Mouse (Mus musculus): ENCODE measurements around the gene Topors.

Gene Topors

GRCm38 (mm10) chr4:40253766-40254165 is 15.9 kb downstream of the Topors start:
- no peak for DNase-seq (ENCODE audit: extremely low read depth, low read depth)

DNA sequence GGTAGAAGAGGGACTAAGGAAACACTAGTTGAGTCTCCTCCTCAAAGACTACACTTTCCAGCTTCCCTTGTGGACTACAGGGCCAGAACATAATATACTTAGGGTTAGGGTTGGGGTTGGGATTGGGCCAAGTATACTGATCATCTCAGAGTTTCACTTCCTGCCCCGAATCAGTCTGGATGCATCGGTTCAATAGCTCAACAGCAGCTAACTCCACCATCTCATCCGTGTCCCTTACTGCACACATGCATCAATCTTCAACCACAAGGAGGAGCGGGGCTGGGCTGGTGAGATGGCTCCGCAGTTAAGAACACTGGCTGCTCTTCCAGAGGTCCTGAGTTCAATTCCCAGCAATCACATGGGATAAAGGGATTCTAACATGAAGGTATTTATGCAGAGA is 18.7 kb downstream of the Topors start:
- DNase-seq (ENCODE audit: extremely low read depth, low read depth): no peak

- DNase-seq (ENCODE audit: extremely low read depth, low read depth): peak; percentile 53
These were observed 25.6 kb downstream of the Topors start for GRCm38 (mm10) chr4:40244035-40244434.

DNA sequence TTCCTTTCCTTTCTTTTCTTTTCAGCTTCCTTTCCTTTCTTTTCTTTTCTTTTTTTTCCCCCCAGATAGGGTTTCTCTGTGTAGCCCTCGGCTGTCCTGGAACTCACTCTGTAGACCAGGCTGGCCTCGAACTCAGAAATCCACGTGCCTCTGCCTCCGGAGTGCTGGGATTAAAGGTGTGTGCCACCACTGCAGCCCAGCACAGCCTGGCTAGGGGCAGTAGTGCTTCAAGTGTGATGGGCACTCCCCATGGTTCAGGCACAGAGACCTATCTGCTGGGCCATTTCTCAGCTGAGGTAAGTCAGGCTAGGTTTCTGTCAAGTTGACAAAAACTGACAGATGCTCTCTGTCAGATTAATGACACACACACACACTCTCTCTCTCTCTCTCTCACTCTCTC is 26.6 kb downstream of the Topors start:
- DNase-seq (ENCODE audit: extremely low read depth, low read depth): no peak

DNA sequence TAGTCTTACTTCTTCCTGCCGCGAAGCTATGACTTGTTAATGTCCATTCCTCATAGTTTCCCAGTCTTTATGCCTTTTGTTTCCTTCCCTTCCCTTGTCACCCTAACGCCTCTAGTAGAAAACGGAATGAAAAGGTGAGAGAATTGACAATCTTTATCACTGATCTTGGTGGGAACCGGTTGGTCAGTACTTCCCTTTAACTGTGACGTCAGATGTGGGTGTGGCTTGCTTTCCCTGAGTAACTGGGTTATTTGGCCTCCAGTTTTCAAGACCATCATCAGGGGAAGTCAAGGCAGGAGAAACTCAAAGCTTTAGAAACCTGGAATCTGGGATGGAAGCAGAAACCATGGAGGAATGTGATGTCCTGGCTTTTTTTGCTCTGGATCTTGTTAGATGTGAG is 27.7 kb downstream of the Topors start:
- DNase-seq (ENCODE audit: extremely low read depth, low read depth): no peak

- no peak for DNase-seq (ENCODE audit: extremely low read depth, low read depth)
These were observed 29.3 kb downstream of the Topors start for GRCm38 (mm10) chr4:40240272-40240744.

DNA sequence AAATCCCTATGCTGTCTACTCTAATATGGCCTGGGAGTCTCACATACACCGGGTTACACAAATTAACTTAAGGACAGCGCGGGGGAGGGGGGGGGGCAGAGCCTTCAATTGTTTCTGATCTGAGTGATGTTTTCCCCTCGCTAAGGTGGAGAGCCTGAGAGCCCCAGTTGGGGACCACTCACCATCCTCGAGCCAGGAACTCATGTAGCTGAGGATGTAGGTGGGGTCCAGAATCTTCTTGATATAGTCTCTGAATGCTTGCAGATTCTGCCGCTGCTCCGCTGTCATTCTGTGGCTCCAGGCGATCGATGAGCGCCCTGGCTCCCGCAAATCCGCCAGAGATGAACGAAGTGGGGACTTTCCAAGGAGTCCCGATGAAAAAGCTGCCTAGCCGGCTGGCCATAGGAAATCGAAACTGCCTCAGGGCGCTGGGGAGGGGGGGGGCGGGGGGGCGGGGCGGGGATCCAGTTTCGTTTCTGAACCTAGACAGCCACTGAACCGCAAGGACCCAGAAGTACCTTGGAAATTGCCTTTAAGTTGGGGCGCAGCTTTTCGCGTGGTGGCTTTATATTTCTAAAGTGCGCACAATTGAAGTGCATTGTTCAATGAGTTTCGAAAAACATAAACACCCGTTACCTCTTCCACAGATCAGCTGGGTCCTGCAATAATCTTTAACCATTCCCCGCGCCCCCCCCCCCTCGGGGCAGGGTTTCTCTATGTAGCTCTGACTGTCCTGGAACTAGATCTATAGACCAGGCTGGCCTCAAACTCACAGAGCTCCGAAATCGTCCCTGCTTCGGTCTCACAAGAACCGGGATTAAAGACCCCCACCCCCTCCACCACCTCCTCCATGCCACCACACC is 30.0 kb downstream of the Topors start, which contains the start of gene Ddx58:
Gene Ddx58 (minus strand): TSS at position 420 of the 863 bp plus-strand sequence.
- no peak for DNase-seq (ENCODE audit: extremely low read depth, low read depth)

DNA sequence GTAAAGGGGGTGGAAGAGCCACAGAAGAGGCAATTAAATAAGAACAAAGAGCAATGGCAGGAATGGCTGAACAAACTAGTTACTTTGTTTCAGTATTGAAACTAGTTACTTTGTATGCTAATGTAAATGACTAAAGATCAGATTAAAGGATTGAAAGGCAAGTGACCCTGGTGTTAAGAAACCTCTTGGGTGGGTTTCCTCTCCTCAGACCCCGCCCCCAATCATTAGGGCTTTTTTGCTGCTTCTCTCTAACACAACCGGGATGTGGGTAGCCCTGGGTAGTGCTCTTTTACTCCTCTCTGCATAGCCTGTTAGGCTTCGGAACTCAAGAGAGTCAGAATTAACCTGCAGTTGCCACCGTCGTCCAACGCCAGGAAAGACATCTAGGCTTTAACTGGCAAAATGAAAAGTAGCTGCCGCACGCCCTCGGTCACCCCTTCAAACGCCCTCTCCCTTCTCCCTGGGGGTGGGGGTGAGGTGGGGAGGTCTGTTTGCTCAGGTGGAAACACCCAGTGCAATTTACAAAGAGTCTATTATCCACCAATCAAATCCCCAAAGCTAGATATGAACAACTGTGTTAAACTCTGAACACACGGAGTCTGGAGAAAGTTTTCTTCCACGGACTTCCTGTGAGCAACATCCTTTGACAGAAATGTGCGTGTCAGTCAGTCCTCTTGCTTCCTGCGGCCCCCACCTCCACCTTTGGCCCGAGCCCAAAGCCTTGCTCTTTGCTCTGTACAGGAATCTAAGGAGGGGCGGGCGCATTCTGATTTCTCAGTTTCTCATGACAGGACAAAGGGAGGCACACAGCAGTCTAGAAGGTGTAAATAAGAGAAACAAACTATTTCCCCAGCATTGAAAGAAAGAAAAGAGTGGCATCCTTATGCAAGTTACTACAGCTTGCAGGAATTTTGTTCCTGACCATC is 30.9 kb downstream of the Topors start:
- DNase-seq (ENCODE audit: extremely low read depth, low read depth): peak; percentile 27

DNA sequence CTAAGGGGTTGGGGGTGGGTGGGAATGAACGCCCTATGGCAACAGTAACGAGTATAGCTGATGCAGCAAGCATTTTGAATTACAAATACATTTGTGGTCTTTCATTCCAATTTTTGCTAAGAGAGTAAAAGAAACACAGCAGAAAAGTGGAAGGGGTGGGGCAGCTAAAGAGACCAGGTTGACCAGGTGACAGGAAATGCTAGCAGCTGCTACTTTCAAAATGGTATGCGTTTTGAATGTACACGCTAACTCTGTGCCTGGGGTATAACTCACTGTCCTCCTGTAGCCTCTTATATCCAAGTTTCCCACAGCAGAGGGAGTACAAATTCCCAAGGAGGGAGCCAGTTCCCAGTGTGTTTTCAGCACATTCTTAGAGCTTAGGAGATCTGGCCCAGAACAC is 32.8 kb downstream of the Topors start:
- DNase-seq (ENCODE audit: extremely low read depth, low read depth): no peak

GRCm38 (mm10) chr4:40234256-40234655 is 35.4 kb downstream of the Topors start:
- DNase-seq (ENCODE audit: extremely low read depth, low read depth): no peak

GRCm38 (mm10) chr4:40233062-40233664 is 36.5 kb downstream of the Topors start:
- peak; percentile 31 for DNase-seq (ENCODE audit: extremely low read depth, low read depth)

GRCm38 (mm10) chr4:40229723-40230122 is 39.9 kb downstream of the Topors start:
- no peak for DNase-seq (ENCODE audit: extremely low read depth, low read depth)

- no peak for DNase-seq (ENCODE audit: extremely low read depth, low read depth)
These were observed 41.8 kb downstream of the Topors start for GRCm38 (mm10) chr4:40227886-40228285.

GRCm38 (mm10) chr4:40227131-40227530 is 42.5 kb downstream of the Topors start:
- DNase-seq (ENCODE audit: extremely low read depth, low read depth): no peak

- DNase-seq (ENCODE audit: extremely low read depth, low read depth): no peak
These were observed 43.6 kb downstream of the Topors start for GRCm38 (mm10) chr4:40226095-40226494.

- no peak for DNase-seq (ENCODE audit: extremely low read depth, low read depth)
These were observed 47.6 kb downstream of the Topors start for GRCm38 (mm10) chr4:40221876-40222585.

GRCm38 (mm10) chr4:40221004-40221760 is 48.5 kb downstream of the Topors start:
- no peak for DNase-seq (ENCODE audit: extremely low read depth, low read depth)

DNA sequence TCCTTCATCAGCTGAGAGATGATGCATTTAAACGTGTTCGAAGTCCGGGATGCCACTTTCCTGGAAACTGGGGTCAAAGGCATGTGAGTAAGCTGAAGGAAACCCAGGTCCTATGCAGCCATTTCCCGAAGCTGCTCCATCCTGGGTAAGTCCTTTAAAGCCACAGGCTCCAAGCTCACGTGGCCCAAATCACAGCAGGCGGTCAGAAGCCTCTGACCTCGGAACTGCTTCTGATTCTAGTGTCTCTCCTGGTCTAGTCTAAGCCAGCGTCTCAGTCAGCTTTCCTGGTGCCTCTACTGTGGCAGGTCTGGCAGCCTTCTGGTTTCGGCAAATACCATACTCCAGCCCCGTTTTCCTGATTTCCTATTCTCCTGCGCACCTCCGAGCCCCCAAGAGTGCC is 49.2 kb downstream of the Topors start:
- no peak for DNase-seq (ENCODE audit: extremely low read depth, low read depth)

DNA sequence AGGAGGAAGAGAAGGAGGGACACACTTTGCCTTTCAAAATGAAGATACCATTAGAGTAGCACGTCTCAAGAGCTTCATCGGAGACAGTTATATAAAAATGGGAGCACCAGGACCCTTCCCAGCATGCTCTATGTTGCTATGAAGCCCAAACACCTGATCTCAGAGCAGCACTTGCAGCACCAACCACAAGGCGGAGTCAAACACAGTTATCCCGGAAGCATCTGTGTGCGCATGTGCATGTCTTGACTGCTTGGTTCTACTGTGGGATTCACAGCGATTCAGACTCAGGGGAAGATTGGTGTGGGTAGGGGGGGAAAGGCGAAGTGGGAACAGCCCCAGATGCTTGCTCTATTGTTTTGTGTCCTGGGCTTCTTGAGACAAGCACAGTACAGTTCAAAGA is 51.3 kb downstream of the Topors start:
- peak; percentile 49 for DNase-seq (ENCODE audit: extremely low read depth, low read depth)

- no peak for DNase-seq (ENCODE audit: extremely low read depth, low read depth)
These were observed 51.7 kb downstream of the Topors start for GRCm38 (mm10) chr4:40217910-40218309.
